Mouse (Mus musculus) C2C12 (cell line): Measurements from ENCODE around the gene Primpol.

Experiments used
- CTCF ChIP-seq: IDR thresholded peaks from one replicate; pipeline ENCODE4 v1.5.1; 2011; ENCODE audit not compliant: control insufficient read depth, insufficient read depth, insufficient read length
- MAX ChIP-seq: IDR thresholded peaks from one replicate; pipeline ENCODE4 v1.6.1; 2011; ENCODE audit warnings: mild to moderate bottlenecking, control low read depth
- MYOD1 ChIP-seq: IDR thresholded peaks from one replicate; pipeline ENCODE4 v1.6.1; 2011; ENCODE audit warnings: low read depth; ENCODE audit not compliant: control insufficient read depth, insufficient read length

- TF ChIP-seq CTCF (no peak), MAX (no peak), MYOD1 (no peak)
Observed at GRCm38 (mm10) chr8:46588663-46589062, 28.3 kb downstream of the Primpol start.
